Mouse (Mus musculus): ENCODE data around the gene Olfr173. TPM values are rescaled to one million over a fixed set of nuclear protein-coding genes. Genes with fewer than 3 reads are reported as not detected.

Olfr173 gene
- polyA plus RNA-seq (2015; fragmentation: Nextera tagmentation; extraction: Ambion mirVana) = not detected in 2 replicates

GRCm38 (mm10) chr16:58800168-58800567, at the start of gene Olfr173:
Olfr173 (minus strand) TSS chr16:58800268.
- WGBS = 75% methylated on average over 2 of the region's 2 CpGs
- Histone ChIP-seq H3K4me1 (no peaks in the 10 kb centered on the region), H3K9me3 (replicated peaks) (no peaks in the 10 kb centered on the region), H3K27ac (replicated peaks) (no peak within 1 kb of the TSS), H3K4me2 (no peak within 1 kb of the TSS), H3K36me3 (no peaks in the 10 kb centered on the region), H3K27me3 (replicated peaks) (no peaks in the 10 kb centered on the region), H3K4me3 (replicated peaks) (no peak within 1 kb of the TSS), H3K9ac (replicated peaks) (no peak within 1 kb of the TSS)
- no peak for ATAC-seq (ENCODE audit: low FRiP score)

- no peaks in the 10 kb centered on the region for H3K4me1 ChIP-seq
Observed at GRCm38 (mm10) chr16:58826732-58827319, 26.8 kb upstream of the Olfr173 start, which contains the start of gene Olfr175-ps1. Olfr175-ps1 (minus strand) TSS chr16:58826782.

GRCm38 (mm10) chr16:58763076-58763475, 37.0 kb downstream of the Olfr173 start, which contains the start of gene Olfr172:
Olfr172 (minus strand) TSS chr16:58763176.
- Histone ChIP-seq H3K27me3 (replicated peaks) (no peaks in the 10 kb centered on the region), H3K4me3 (replicated peaks) (no peak within 1 kb of the TSS), H3K4me2 (no peak within 1 kb of the TSS), H3K9me3 (replicated peaks) (no peaks in the 10 kb centered on the region), H3K36me3 (no peaks in the 10 kb centered on the region), H3K27ac (replicated peaks) (no peak within 1 kb of the TSS), H3K4me1 (no peaks in the 10 kb centered on the region), H3K9ac (replicated peaks) (no peak within 1 kb of the TSS)
- WGBS = 77% methylated on average over 1 of the region's 1 CpGs
- no peak for ATAC-seq (ENCODE audit: low FRiP score)

More at GRCm38 (mm10) chr16:58826732-58827319, 26.8 kb upstream of the Olfr173 start, which contains the start of gene Olfr175-ps1:
- no peak within 1 kb of the TSS for H3K4me3 ChIP-seq (replicated peaks)
- ATAC-seq (ENCODE audit: low FRiP score) = no peak
- no peaks in the 10 kb centered on the region for H3K27me3 ChIP-seq (replicated peaks)
- H3K4me2 ChIP-seq = no peak within 1 kb of the TSS
- WGBS = 81% methylated on average over 1 of the region's 1 CpGs
- H3K27ac ChIP-seq (replicated peaks) = no peak within 1 kb of the TSS
- H3K9ac ChIP-seq (replicated peaks) = no peak within 1 kb of the TSS
- no peaks in the 10 kb centered on the region for H3K9me3 ChIP-seq (replicated peaks)
- H3K36me3 ChIP-seq = no peaks in the 10 kb centered on the region

GRCm38 (mm10) chr16:58756191-58756590, 43.9 kb downstream of the Olfr173 start:
- H3K36me3 ChIP-seq = no peaks in the 10 kb centered on the region
- H3K4me1 ChIP-seq = no peaks in the 10 kb centered on the region
- H3K9ac ChIP-seq (replicated peaks) = no peak overlapping the region
- no peak overlapping the region for H3K27ac ChIP-seq (replicated peaks)
- H3K4me2 ChIP-seq = no peak overlapping the region
- no peak for ATAC-seq (ENCODE audit: low FRiP score)
- no peak overlapping the region for H3K4me3 ChIP-seq (replicated peaks)
- H3K9me3 ChIP-seq (replicated peaks) = no peaks in the 10 kb centered on the region
- no peaks in the 10 kb centered on the region for H3K27me3 ChIP-seq (replicated peaks)

- H3K4me1 ChIP-seq = no peaks in the 10 kb centered on the region
- H3K9ac ChIP-seq (replicated peaks) = no peak overlapping the region
- H3K36me3 ChIP-seq = no peaks in the 10 kb centered on the region
- no peak for ATAC-seq (ENCODE audit: low FRiP score)
- no peaks in the 10 kb centered on the region for H3K27me3 ChIP-seq (replicated peaks)
- H3K27ac ChIP-seq (replicated peaks) = no peak overlapping the region
- 42% methylated on average over 1 of the region's 1 CpGs for WGBS
- H3K9me3 ChIP-seq (replicated peaks) = no peaks in the 10 kb centered on the region
- H3K4me3 ChIP-seq (replicated peaks) = no peak overlapping the region
- H3K4me2 ChIP-seq = no peak overlapping the region
Observed at GRCm38 (mm10) chr16:58751314-58751713, 48.8 kb downstream of the Olfr173 start.

GRCm38 (mm10) chr16:58746715-58747114, 53.4 kb downstream of the Olfr173 start:
- 77% methylated on average over 4 of the region's 4 CpGs for WGBS
- H3K9me3 ChIP-seq (replicated peaks) = no peaks in the 10 kb centered on the region
- H3K27ac ChIP-seq (replicated peaks) = no peak overlapping the region
- no peak overlapping the region for H3K9ac ChIP-seq (replicated peaks)
- no peaks in the 10 kb centered on the region for H3K36me3 ChIP-seq
- no peak overlapping the region for H3K4me3 ChIP-seq (replicated peaks)
- H3K4me1 ChIP-seq = no peaks in the 10 kb centered on the region
- no peak overlapping the region for H3K4me2 ChIP-seq
- no peaks in the 10 kb centered on the region for H3K27me3 ChIP-seq (replicated peaks)
- ATAC-seq (ENCODE audit: low FRiP score) = no peak

Small RNA genes within 50 kb of the gene (microRNA-seq; reads per million reads assigned to microRNA genes)
- gene Gm27564 = not detected

Other genes starting within 250 kb of the Olfr173 start
- gene Gm813, start 183.3 kb downstream of the Olfr173 start, polyA plus RNA-seq (2015; fragmentation: Nextera tagmentation; extraction: Ambion mirVana) = not detected in 2 replicates
- not detected in 2 replicates for gene E330017A01Rik, start 161.5 kb downstream of the Olfr173 start, polyA plus RNA-seq (2015; fragmentation: Nextera tagmentation; extraction: Ambion mirVana)
- 15.8 and 20.3 TPM in 2 replicates for gene Cpox, start 130.0 kb downstream of the Olfr173 start, polyA plus RNA-seq (2015; fragmentation: Nextera tagmentation; extraction: Ambion mirVana)
- gene Gpr15, start 81.2 kb downstream of the Olfr173 start, polyA plus RNA-seq (2015; fragmentation: Nextera tagmentation; extraction: Ambion mirVana) = 0.56 TPM in 1 of 2 replicates, not detected in the other
- 141 TPM in 2 replicates for gene Cldnd1, start 72.4 kb downstream of the Olfr173 start, polyA plus RNA-seq (2015; fragmentation: Nextera tagmentation; extraction: Ambion mirVana)
- not detected in 2 replicates for gene Olfr172, start 37.1 kb downstream of the Olfr173 start, polyA plus RNA-seq (2015; fragmentation: Nextera tagmentation; extraction: Ambion mirVana)
- gene Olfr175-ps1, start 26.5 kb upstream of the Olfr173 start, polyA plus RNA-seq (2015; fragmentation: Nextera tagmentation; extraction: Ambion mirVana) = not detected in 2 replicates
- not detected in 2 replicates for gene Olfr177, start 74.5 kb upstream of the Olfr173 start, polyA plus RNA-seq (2015; fragmentation: Nextera tagmentation; extraction: Ambion mirVana)
- gene Olfr178, start 91.8 kb upstream of the Olfr173 start, polyA plus RNA-seq (2015; fragmentation: Nextera tagmentation; extraction: Ambion mirVana) = not detected in 2 replicates
- not detected in 2 replicates for gene Olfr181, start 128.5 kb upstream of the Olfr173 start, polyA plus RNA-seq (2015; fragmentation: Nextera tagmentation; extraction: Ambion mirVana)
- gene Olfr180, start 129.1 kb upstream of the Olfr173 start, polyA plus RNA-seq (2015; fragmentation: Nextera tagmentation; extraction: Ambion mirVana) = not detected in 2 replicates
- not detected in 2 replicates for gene Olfr183, start 195.1 kb upstream of the Olfr173 start, polyA plus RNA-seq (2015; fragmentation: Nextera tagmentation; extraction: Ambion mirVana)
- not detected in 2 replicates for gene Olfr186, start 230.0 kb upstream of the Olfr173 start, polyA plus RNA-seq (2015; fragmentation: Nextera tagmentation; extraction: Ambion mirVana)
- not detected in 2 replicates for gene Olfr187, start 239.5 kb upstream of the Olfr173 start, polyA plus RNA-seq (2015; fragmentation: Nextera tagmentation; extraction: Ambion mirVana)

Measured in neural tube, embryonic 15.5 days (tissue).